Mouse (Mus musculus): ENCODE measurements around the gene Evi2. TPM values are rescaled to one million over a fixed set of nuclear protein-coding genes. Genes with fewer than 3 reads are reported as not detected.

Evi2 gene
- polyA plus RNA-seq, 1 experiment from 2014 or later, result 0.64 TPM

GRCm38 (mm10) chr11:79533950-79534690 lies 3.7 kb upstream of the Evi2 start:
- 74% methylated on average over 8 of the region's 8 CpGs for WGBS
- peaks cover 10% of the 10 kb centered on the region for H3K4me1 ChIP-seq
- no peak overlapping the region for H3K9ac ChIP-seq
- no peaks in the 10 kb centered on the region for H3K9me3 ChIP-seq
- no peak overlapping the region for H3K4me3 ChIP-seq
- H3K4me2 ChIP-seq, result no peak overlapping the region
- peaks cover 11% of the 10 kb centered on the region; the same call in 1 of the 2 replicates for H3K36me3 ChIP-seq
- H3K27me3 ChIP-seq, result no peaks in the 10 kb centered on the region
- ATAC-seq (ENCODE audit: insufficient number of reproducible peaks, low FRiP score, low TSS enrichment, low read depth), result peak; percentile 55; the same call in 1 of the 2 replicates
- H3K27ac ChIP-seq, result peak overlapping the region; percentile 55; the same call in 1 of the 2 replicates

GRCm38 (mm10) chr11:79533311-79533710 lies 2.9 kb upstream of the Evi2 start:
- no peak for ATAC-seq (ENCODE audit: insufficient number of reproducible peaks, low FRiP score, low TSS enrichment, low read depth)
- Histone ChIP-seq H3K36me3 (peaks cover 11% of the 10 kb centered on the region; the same call in 1 of the 2 replicates), H3K4me1 (peaks cover 10% of the 10 kb centered on the region), H3K27me3 (no peaks in the 10 kb centered on the region), H3K4me3 (no peak overlapping the region), H3K9me3 (no peaks in the 10 kb centered on the region), H3K4me2 (no peak overlapping the region), H3K27ac (no peak overlapping the region; the same call in 1 of the 2 replicates), H3K9ac (no peak overlapping the region)
- 88% methylated on average over 6 of the region's 6 CpGs for WGBS

- Histone ChIP-seq H3K4me2 (no peak overlapping the region), H3K4me1 (peaks cover 10% of the 10 kb centered on the region), H3K27me3 (no peaks in the 10 kb centered on the region), H3K36me3 (no peaks in the 10 kb centered on the region), H3K9me3 (no peaks in the 10 kb centered on the region), H3K9ac (no peak overlapping the region), H3K27ac (no peak overlapping the region), H3K4me3 (no peak overlapping the region)
- ATAC-seq (ENCODE audit: insufficient number of reproducible peaks, low FRiP score, low TSS enrichment, low read depth), result no peak
- WGBS, result 94% methylated on average over 4 of the region's 4 CpGs
Observed at GRCm38 (mm10) chr11:79531485-79531884, 1.1 kb upstream of the Evi2 start.

GRCm38 (mm10) chr11:79530774-79531173 lies 385 bp upstream of the Evi2 start:
- no peak overlapping the region for H3K4me2 ChIP-seq
- H3K36me3 ChIP-seq, result no peaks in the 10 kb centered on the region
- WGBS, result 87% methylated on average over 11 of the region's 11 CpGs
- no peak for ATAC-seq (ENCODE audit: insufficient number of reproducible peaks, low FRiP score, low TSS enrichment, low read depth)
- peaks cover 10% of the 10 kb centered on the region for H3K4me1 ChIP-seq
- H3K9ac ChIP-seq, result no peak overlapping the region
- H3K27me3 ChIP-seq, result no peaks in the 10 kb centered on the region
- H3K4me3 ChIP-seq, result no peak overlapping the region
- H3K9me3 ChIP-seq, result no peaks in the 10 kb centered on the region
- H3K27ac ChIP-seq, result no peak overlapping the region

GRCm38 (mm10) chr11:79529736-79530135 lies 653 bp downstream of the Evi2 start:
- no peak overlapping the region for H3K27ac ChIP-seq
- H3K9me3 ChIP-seq, result no peaks in the 10 kb centered on the region
- no peak overlapping the region for H3K9ac ChIP-seq
- WGBS, result 82% methylated on average over 2 of the region's 2 CpGs
- no peak overlapping the region for H3K4me3 ChIP-seq
- H3K27me3 ChIP-seq, result no peaks in the 10 kb centered on the region
- no peaks in the 10 kb centered on the region for H3K36me3 ChIP-seq
- peaks cover 8% of the 10 kb centered on the region for H3K4me1 ChIP-seq
- H3K4me2 ChIP-seq, result no peak overlapping the region
- no peak for ATAC-seq (ENCODE audit: insufficient number of reproducible peaks, low FRiP score, low TSS enrichment, low read depth)

GRCm38 (mm10) chr11:79529226-79529625 lies 1.2 kb downstream of the Evi2 start:
- Histone ChIP-seq H3K9me3 (no peaks in the 10 kb centered on the region), H3K36me3 (no peaks in the 10 kb centered on the region), H3K4me2 (no peak overlapping the region), H3K27me3 (no peaks in the 10 kb centered on the region), H3K27ac (no peak overlapping the region), H3K4me1 (peaks cover 4% of the 10 kb centered on the region), H3K4me3 (no peak overlapping the region), H3K9ac (no peak overlapping the region)
- no peak for ATAC-seq (ENCODE audit: insufficient number of reproducible peaks, low FRiP score, low TSS enrichment, low read depth)
- WGBS, result 95% methylated on average over 6 of the region's 6 CpGs

- no peak overlapping the region for H3K27ac ChIP-seq
- H3K4me1 ChIP-seq, result no peaks in the 10 kb centered on the region
- H3K9ac ChIP-seq, result no peak overlapping the region
- H3K27me3 ChIP-seq, result no peaks in the 10 kb centered on the region
- H3K4me3 ChIP-seq, result no peak overlapping the region
- WGBS, result 90% methylated on average over 3 of the region's 3 CpGs
- no peaks in the 10 kb centered on the region for H3K36me3 ChIP-seq
- no peak overlapping the region for H3K4me2 ChIP-seq
- no peak for ATAC-seq (ENCODE audit: insufficient number of reproducible peaks, low FRiP score, low TSS enrichment, low read depth)
- H3K9me3 ChIP-seq, result no peaks in the 10 kb centered on the region
Observed at GRCm38 (mm10) chr11:79528601-79529000, 1.8 kb downstream of the Evi2 start.

- no peak for ATAC-seq (ENCODE audit: insufficient number of reproducible peaks, low FRiP score, low TSS enrichment, low read depth)
Observed at GRCm38 (mm10) chr11:79527739-79528384, 2.5 kb downstream of the Evi2 start.

GRCm38 (mm10) chr11:79527015-79527738 lies 3.2 kb downstream of the Evi2 start:
- H3K36me3 ChIP-seq, result no peaks in the 10 kb centered on the region
- H3K4me3 ChIP-seq, result no peak overlapping the region
- no peaks in the 10 kb centered on the region for H3K4me1 ChIP-seq
- H3K9me3 ChIP-seq, result no peaks in the 10 kb centered on the region
- no peak overlapping the region for H3K9ac ChIP-seq
- H3K27me3 ChIP-seq, result no peaks in the 10 kb centered on the region
- no peak for ATAC-seq (ENCODE audit: insufficient number of reproducible peaks, low FRiP score, low TSS enrichment, low read depth)
- no peak overlapping the region for H3K27ac ChIP-seq
- H3K4me2 ChIP-seq, result no peak overlapping the region
- WGBS, result 78% methylated on average over 15 of the region's 15 CpGs

More at GRCm38 (mm10) chr11:79527739-79528384, 2.5 kb downstream of the Evi2 start:
- H3K36me3 ChIP-seq, result no peaks in the 10 kb centered on the region
- no peak overlapping the region for H3K4me2 ChIP-seq
- H3K9ac ChIP-seq, result no peak overlapping the region
- H3K4me1 ChIP-seq, result no peaks in the 10 kb centered on the region
- no peak overlapping the region for H3K4me3 ChIP-seq
- H3K27me3 ChIP-seq, result no peaks in the 10 kb centered on the region
- H3K27ac ChIP-seq, result no peak overlapping the region
- no peaks in the 10 kb centered on the region for H3K9me3 ChIP-seq
- 90% methylated on average over 5 of the region's 5 CpGs for WGBS

- 88% methylated on average over 3 of the region's 3 CpGs for WGBS
- H3K9me3 ChIP-seq, result no peaks in the 10 kb centered on the region
- no peak overlapping the region for H3K4me3 ChIP-seq
- no peaks in the 10 kb centered on the region for H3K27me3 ChIP-seq
- ATAC-seq (ENCODE audit: insufficient number of reproducible peaks, low FRiP score, low TSS enrichment, low read depth), result no peak
- H3K27ac ChIP-seq, result no peak overlapping the region
- H3K4me1 ChIP-seq, result no peaks in the 10 kb centered on the region
- H3K9ac ChIP-seq, result no peak overlapping the region
- no peaks in the 10 kb centered on the region for H3K36me3 ChIP-seq
- no peak overlapping the region for H3K4me2 ChIP-seq
Observed at GRCm38 (mm10) chr11:79526549-79526948, 3.8 kb downstream of the Evi2 start.

GRCm38 (mm10) chr11:79524310-79524575 lies 6.1 kb downstream of the Evi2 start:
- no peak overlapping the region for H3K27ac ChIP-seq
- 91% methylated on average over 1 of the region's 1 CpGs for WGBS
- no peak for ATAC-seq (ENCODE audit: insufficient number of reproducible peaks, low FRiP score, low TSS enrichment, low read depth)
- no peaks in the 10 kb centered on the region for H3K27me3 ChIP-seq
- H3K36me3 ChIP-seq, result no peaks in the 10 kb centered on the region
- H3K4me2 ChIP-seq, result no peak overlapping the region
- H3K4me3 ChIP-seq, result no peak overlapping the region
- H3K9ac ChIP-seq, result no peak overlapping the region
- H3K4me1 ChIP-seq, result no peaks in the 10 kb centered on the region
- no peaks in the 10 kb centered on the region for H3K9me3 ChIP-seq

Measured in limb, embryonic 15.5 days (tissue).